Mouse (Mus musculus) forebrain, postnatal 0 days (tissue): ENCODE measurements at regions not wholly inside any gene's neighbourhood (a gene's known extent, or its start where the extent isn't known, plus 50 kb on each side); places are given as distances from the start of the nearest gene placed in this dataset.

ENCODE experiments used
- ATAC-seq: fragments of 200-750 bp; cut with Nextera tagmentation; 2 replicates; pipeline ENCODE4 v1.8.0; 2017; ENCODE audit warnings: mild to moderate bottlenecking, moderate library complexity
- DNase-seq: peaks from one replicate; pipeline ENCODE4 v3.0.0-alpha.2; 2015
- H3K27ac ChIP-seq: fragments of 300-500 bp; sonication (generic); 2 replicates; pipeline ENCODE4 v1.5.1; 2014; ENCODE audit warnings: low read depth, mild to moderate bottlenecking, antibody characterized with exemption, low read length, moderate library complexity, mixed read lengths
- H3K27me3 ChIP-seq: fragments of 300-500 bp; sonication (generic); 2 replicates; pipeline ENCODE4 v1.6.1; 2014; ENCODE audit warnings: mild to moderate bottlenecking, low read length, mixed read lengths; ENCODE audit not compliant: insufficient read depth
- H3K36me3 ChIP-seq: fragments of 300-500 bp; sonication (generic); 2 replicates; pipeline ENCODE4 v1.6.1; 2014; ENCODE audit warnings: mild to moderate bottlenecking, moderate library complexity; ENCODE audit not compliant: insufficient read depth
- H3K4me1 ChIP-seq: fragments of 300-500 bp; sonication (generic); 2 replicates; pipeline ENCODE4 v1.6.1; 2014; ENCODE audit warnings: antibody characterized with exemption; ENCODE audit not compliant: insufficient read depth
- H3K4me2 ChIP-seq: fragments of 300-500 bp; sonication (generic); 2 replicates; pipeline ENCODE4 v1.6.1; 2014; ENCODE audit warnings: low read depth, mild to moderate bottlenecking, moderate library complexity
- H3K4me3 ChIP-seq: fragments of 300-500 bp; sonication (generic); 2 replicates; pipeline ENCODE4 v1.5.1; 2014; ENCODE audit warnings: low read depth, low read length, mixed read lengths
- H3K9ac ChIP-seq: fragments of 300-500 bp; sonication (generic); 2 replicates; pipeline ENCODE4 v1.6.1; 2014; ENCODE audit warnings: mild to moderate bottlenecking
- H3K9me3 ChIP-seq: fragments of 300-500 bp; sonication (generic); 2 replicates; pipeline ENCODE4 v1.6.1; 2016; ENCODE audit warnings: low read length
- CTCF ChIP-seq: sonication (generic); IDR thresholded peaks from 2 replicates; pipeline ENCODE4 v1.5.1; 2016; ENCODE audit warnings: antibody characterized with exemption, control low read depth, low read depth
- WGBS: fragments of 180-500 bp; shearing (Covaris S2); extraction: QIAGEN DNeasy Blood & Tissue Kit; methylation state at CpG from one replicate; pipeline ENCODE4 v1.1.7; 2014; 5-methylcytosine and 5-hydroxymethylcytosine counted together

GRCm38 (mm10) chr8:8092551-8092950 is 568.5 kb downstream of the Efnb2 start:
- TF ChIP-seq CTCF, result no peak
- Histone ChIP-seq H3K4me3 (no peak overlapping the region), H3K9ac (no peak overlapping the region), H3K4me2 (no peak overlapping the region), H3K27me3 (no peaks in the 10 kb centered on the region), H3K9me3 (no peaks in the 10 kb centered on the region), H3K4me1 (no peaks in the 10 kb centered on the region), H3K27ac (no peak overlapping the region), H3K36me3 (no peaks in the 10 kb centered on the region)
- DNase-seq (no peak), ATAC-seq (no peak)

- Histone ChIP-seq H3K9ac (no peak overlapping the region), H3K9me3 (no peaks in the 10 kb centered on the region), H3K4me2 (no peak overlapping the region), H3K4me1 (no peaks in the 10 kb centered on the region), H3K27me3 (no peaks in the 10 kb centered on the region), H3K27ac (no peak overlapping the region), H3K4me3 (no peak overlapping the region), H3K36me3 (no peaks in the 10 kb centered on the region)
- WGBS, result 56% methylated on average over 2 of the region's 2 CpGs
- peak; percentile 29; the same call in 1 of the 2 replicates for ATAC-seq
- no peak for TF ChIP-seq CTCF
- no peak for DNase-seq
Observed at GRCm38 (mm10) chr8:8084652-8085051, 576.4 kb downstream of the Efnb2 start.

GRCm38 (mm10) chr8:8064074-8064473 is 597.0 kb downstream of the Efnb2 start:
- Histone ChIP-seq H3K27ac (no peak overlapping the region), H3K9ac (no peak overlapping the region), H3K4me1 (no peaks in the 10 kb centered on the region), H3K9me3 (no peaks in the 10 kb centered on the region), H3K27me3 (no peaks in the 10 kb centered on the region), H3K36me3 (no peaks in the 10 kb centered on the region), H3K4me3 (no peak overlapping the region), H3K4me2 (no peak overlapping the region)
- 93% methylated on average over 2 of the region's 2 CpGs for WGBS
- ATAC-seq (no peak), DNase-seq (no peak)
- no peak for TF ChIP-seq CTCF

- Histone ChIP-seq H3K27me3 (no peaks in the 10 kb centered on the region), H3K9ac (no peak overlapping the region), H3K36me3 (no peaks in the 10 kb centered on the region), H3K4me1 (peaks cover 5% of the 10 kb centered on the region), H3K4me2 (no peak overlapping the region), H3K9me3 (no peaks in the 10 kb centered on the region), H3K4me3 (no peak overlapping the region), H3K27ac (no peak overlapping the region)
- 75% methylated on average over 4 of the region's 4 CpGs for WGBS
- no peak for TF ChIP-seq CTCF
- no peak for DNase-seq
- no peak for ATAC-seq
Observed at GRCm38 (mm10) chr8:8054224-8054916, 606.7 kb downstream of the Efnb2 start.

GRCm38 (mm10) chr8:8051186-8051585 is 609.9 kb downstream of the Efnb2 start:
- TF ChIP-seq CTCF, result no peak
- Histone ChIP-seq H3K4me3 (no peak overlapping the region), H3K4me2 (no peak overlapping the region), H3K27ac (no peak overlapping the region), H3K9me3 (no peaks in the 10 kb centered on the region), H3K4me1 (peaks cover 10% of the 10 kb centered on the region), H3K9ac (0 out of 2 replicates have a peak overlapping the region, but pooled peaks have one; percentile 18), H3K36me3 (no peaks in the 10 kb centered on the region), H3K27me3 (no peaks in the 10 kb centered on the region)
- WGBS, result 10% methylated on average over 3 of the region's 3 CpGs
- ATAC-seq (no peak), DNase-seq (peak; percentile 21)

GRCm38 (mm10) chr8:8050778-8051177 is 610.3 kb downstream of the Efnb2 start:
- WGBS, result 45% methylated on average over 3 of the region's 3 CpGs
- no peak overlapping the region for H3K27ac ChIP-seq

GRCm38 (mm10) chr8:8044926-8045325 is 616.1 kb downstream of the Efnb2 start:
- H3K27me3 ChIP-seq, result no peaks in the 10 kb centered on the region
- DNase-seq (peak; percentile 2), ATAC-seq (no peak)
- no peaks in the 10 kb centered on the region for H3K9me3 ChIP-seq
- no peak overlapping the region for H3K4me3 ChIP-seq
- H3K27ac ChIP-seq, result no peak overlapping the region
- WGBS, result 19% methylated on average over 1 of the region's 1 CpGs
- no peak overlapping the region for H3K4me2 ChIP-seq
- no peak for TF ChIP-seq CTCF
- no peak overlapping the region for H3K9ac ChIP-seq
- 0 out of 2 replicates have a peak, but pooled peaks cover 6% of the 10 kb centered on the region for H3K4me1 ChIP-seq
- no peaks in the 10 kb centered on the region for H3K36me3 ChIP-seq

More at GRCm38 (mm10) chr8:8050778-8051177, 610.3 kb downstream of the Efnb2 start:
- peaks cover 10% of the 10 kb centered on the region for H3K4me1 ChIP-seq
- no peak for TF ChIP-seq CTCF
- H3K4me2 ChIP-seq, result no peak overlapping the region
- no peak overlapping the region for H3K4me3 ChIP-seq
- no peak for DNase-seq
- no peaks in the 10 kb centered on the region for H3K27me3 ChIP-seq
- 0 out of 2 replicates have a peak overlapping the region, but pooled peaks have one; percentile 18 for H3K9ac ChIP-seq
- ATAC-seq, result no peak
- H3K9me3 ChIP-seq, result no peaks in the 10 kb centered on the region
- H3K36me3 ChIP-seq, result no peaks in the 10 kb centered on the region
